Mouse (Mus musculus) neural tube, embryonic 11.5 days (tissue): Measurements from ENCODE around the gene Rbbp8nl. TPM values are rescaled to one million over a fixed set of nuclear protein-coding genes. Genes with fewer than 3 reads are reported as not detected.
A peak's percentile ranks its signal among the peaks of the same experiment; 100 is the strongest.

Source experiments
- ATAC-seq: fragments of 200-750 bp; cut with Nextera tagmentation; 2 replicates; pipeline ENCODE4 v1.8.0; 2017; ENCODE audit warnings: moderate number of reproducible peaks, mild to moderate bottlenecking, moderate TSS enrichment, moderate library complexity; ENCODE audit not compliant: insufficient read depth, low FRiP score, low TSS enrichment
- DNase-seq: peaks from one replicate; pipeline ENCODE4 v3.0.0-alpha.2; 2015; ENCODE audit warnings: low spot score
- H3K27ac ChIP-seq: fragments of 300-500 bp; sonication (generic); 2 replicates; pipeline ENCODE4 v1.5.1; 2014; ENCODE audit warnings: low read depth, mild to moderate bottlenecking, low read length
- H3K27me3 ChIP-seq: fragments of 300-500 bp; sonication (generic); 2 replicates; pipeline ENCODE4 v1.6.1; 2014; ENCODE audit warnings: mild to moderate bottlenecking, low read length, mixed read lengths; ENCODE audit not compliant: control insufficient read depth, insufficient read depth
- H3K36me3 ChIP-seq: fragments of 300-500 bp; sonication (generic); 2 replicates; pipeline ENCODE4 v1.6.1; 2014; ENCODE audit warnings: mild to moderate bottlenecking, low read length, moderate library complexity, mixed read lengths; ENCODE audit not compliant: control insufficient read depth, insufficient read depth
- H3K4me1 ChIP-seq: fragments of 300-500 bp; sonication (generic); 2 replicates; pipeline ENCODE4 v1.6.1; 2014; ENCODE audit warnings: low read length, mixed read lengths; ENCODE audit not compliant: control insufficient read depth, insufficient read depth
- H3K4me2 ChIP-seq: fragments of 300-500 bp; sonication (generic); 2 replicates; pipeline ENCODE4 v1.6.1; 2014; ENCODE audit warnings: low read depth, mild to moderate bottlenecking, moderate library complexity
- H3K4me3 ChIP-seq: fragments of 300-500 bp; sonication (generic); 2 replicates; pipeline ENCODE4 v1.5.1; 2014; ENCODE audit warnings: low read depth, low read length
- H3K9ac ChIP-seq: fragments of 300-500 bp; sonication (generic); 2 replicates; pipeline ENCODE4 v1.6.1; 2014; ENCODE audit warnings: mild to moderate bottlenecking, low read length
- H3K9me3 ChIP-seq: fragments of 300-500 bp; sonication (generic); 2 replicates; pipeline ENCODE4 v1.6.1; 2016; ENCODE audit warnings: low read length; ENCODE audit not compliant: control insufficient read depth
- WGBS: fragments of 180-500 bp; shearing (Covaris S2); extraction: QIAGEN DNeasy Blood & Tissue Kit; methylation state at CpG from one replicate; pipeline ENCODE4 v1.1.7; 2014; 5-methylcytosine and 5-hydroxymethylcytosine counted together
- polyA plus RNA-seq: library from polyadenylated mRNA; unstranded; fragments of >200 nt; fragmentation: Nextera tagmentation; extraction: Ambion mirVana; gene quantifications from 2 replicates; pipeline ENCODE4 v1.2.1, GENCODE M21; 2014

Rbbp8nl gene
- polyA plus RNA-seq: 0.09 TPM in 1 of 2 replicates, not detected in the other

GRCm38 (mm10) chr2:180289440-180290108, at the start of gene Rbbp8nl:
Rbbp8nl (minus strand) TSS chr2:180289879.
- Histone ChIP-seq H3K4me1 (no peaks in the 10 kb centered on the region), H3K9ac (no peak within 1 kb of the TSS), H3K4me3 (no peak within 1 kb of the TSS), H3K4me2 (no peak within 1 kb of the TSS), H3K9me3 (no peaks in the 10 kb centered on the region), H3K27me3 (no peaks in the 10 kb centered on the region), H3K27ac (no peak within 1 kb of the TSS), H3K36me3 (no peaks in the 10 kb centered on the region)
- 45% methylated on average over 16 of the region's 16 CpGs for WGBS
- ATAC-seq (no peak), DNase-seq (no peak)

- Histone ChIP-seq H3K36me3 (no peaks in the 10 kb centered on the region), H3K4me2 (peak within 1 kb of the TSS; percentile 59), H3K4me1 (peaks cover 12% of the 10 kb centered on the region; the same call in 1 of the 2 replicates), H3K9me3 (no peaks in the 10 kb centered on the region), H3K27ac (no peak within 1 kb of the TSS), H3K9ac (peak within 1 kb of the TSS; percentile 35; the same call in 1 of the 2 replicates), H3K4me3 (peak within 1 kb of the TSS; percentile 34), H3K27me3 (peaks cover 46% of the 10 kb centered on the region)
- 0% methylated on average over 33 of the region's 33 CpGs for WGBS
- DNase-seq: peak; percentile 67
- ATAC-seq: peak; percentile 63; the same call in 1 of the 2 replicates
These were observed 44.9 kb upstream of the Rbbp8nl start, which contains the start of gene Gata5 for GRCm38 (mm10) chr2:180334551-180334986. Gata5 (minus strand) TSS chr2:180334699.

- Histone ChIP-seq H3K4me1 (peaks cover 12% of the 10 kb centered on the region; the same call in 1 of the 2 replicates), H3K4me3 (peak overlapping the region; percentile 34), H3K9ac (peak overlapping the region; percentile 35; the same call in 1 of the 2 replicates), H3K36me3 (no peaks in the 10 kb centered on the region), H3K9me3 (no peaks in the 10 kb centered on the region), H3K4me2 (peak overlapping the region; percentile 59), H3K27ac (no peak overlapping the region), H3K27me3 (peaks cover 46% of the 10 kb centered on the region)
- WGBS: under 1% methylated on average over 69 of the region's 69 CpGs
- ATAC-seq (no peak), DNase-seq (peak; percentile 47)
These were observed 44.3 kb upstream of the Rbbp8nl start for GRCm38 (mm10) chr2:180333778-180334550.

GRCm38 (mm10) chr2:180329466-180329865, 39.8 kb upstream of the Rbbp8nl start:
- H3K4me3 ChIP-seq: no peak overlapping the region
- no peaks in the 10 kb centered on the region for H3K36me3 ChIP-seq
- H3K9me3 ChIP-seq: no peaks in the 10 kb centered on the region
- H3K9ac ChIP-seq: no peak overlapping the region
- no peak overlapping the region for H3K27ac ChIP-seq
- no peak for ATAC-seq
- no peak for DNase-seq
- WGBS: 89% methylated on average over 1 of the region's 1 CpGs
- H3K4me1 ChIP-seq: peaks cover 8% of the 10 kb centered on the region; the same call in 1 of the 2 replicates
- peaks cover 25% of the 10 kb centered on the region for H3K27me3 ChIP-seq
- no peak overlapping the region for H3K4me2 ChIP-seq

- Histone ChIP-seq H3K9me3 (no peaks in the 10 kb centered on the region), H3K9ac (no peak overlapping the region), H3K27ac (no peak overlapping the region), H3K4me3 (no peak overlapping the region), H3K4me2 (no peak overlapping the region), H3K36me3 (no peaks in the 10 kb centered on the region), H3K27me3 (no peaks in the 10 kb centered on the region), H3K4me1 (peaks cover 3% of the 10 kb centered on the region; the same call in 1 of the 2 replicates)
- ATAC-seq (no peak), DNase-seq (no peak)
- WGBS: 38% methylated on average over 13 of the region's 14 CpGs
These were observed 33.1 kb upstream of the Rbbp8nl start for GRCm38 (mm10) chr2:180322674-180323355.

- Histone ChIP-seq H3K27ac (no peak overlapping the region), H3K4me3 (no peak overlapping the region), H3K9me3 (no peaks in the 10 kb centered on the region), H3K4me2 (no peak overlapping the region), H3K4me1 (peaks cover 3% of the 10 kb centered on the region; the same call in 1 of the 2 replicates), H3K9ac (no peak overlapping the region), H3K36me3 (no peaks in the 10 kb centered on the region), H3K27me3 (no peaks in the 10 kb centered on the region)
- 70% methylated on average over 4 of the region's 4 CpGs for WGBS
- DNase-seq: no peak
- ATAC-seq: no peak
These were observed 30.5 kb upstream of the Rbbp8nl start for GRCm38 (mm10) chr2:180320216-180320615.

GRCm38 (mm10) chr2:180317591-180317990, 27.9 kb upstream of the Rbbp8nl start:
- Histone ChIP-seq H3K9ac (no peak overlapping the region), H3K36me3 (no peaks in the 10 kb centered on the region), H3K27me3 (no peaks in the 10 kb centered on the region), H3K4me2 (no peak overlapping the region), H3K27ac (no peak overlapping the region), H3K4me3 (no peak overlapping the region), H3K9me3 (no peaks in the 10 kb centered on the region), H3K4me1 (no peaks in the 10 kb centered on the region; the same call in 1 of the 2 replicates)
- 69% methylated on average over 7 of the region's 7 CpGs for WGBS
- DNase-seq (no peak), ATAC-seq (no peak)

GRCm38 (mm10) chr2:180314292-180314691, 24.6 kb upstream of the Rbbp8nl start:
- 93% methylated on average over 2 of the region's 2 CpGs for WGBS
- H3K27ac ChIP-seq: no peak overlapping the region
- H3K36me3 ChIP-seq: no peaks in the 10 kb centered on the region
- H3K27me3 ChIP-seq: no peaks in the 10 kb centered on the region
- no peak for DNase-seq
- H3K9ac ChIP-seq: no peak overlapping the region
- no peak for ATAC-seq
- no peaks in the 10 kb centered on the region for H3K9me3 ChIP-seq
- H3K4me1 ChIP-seq: no peaks in the 10 kb centered on the region
- H3K4me2 ChIP-seq: no peak overlapping the region
- H3K4me3 ChIP-seq: no peak overlapping the region
